In the genomic region with DNA sequence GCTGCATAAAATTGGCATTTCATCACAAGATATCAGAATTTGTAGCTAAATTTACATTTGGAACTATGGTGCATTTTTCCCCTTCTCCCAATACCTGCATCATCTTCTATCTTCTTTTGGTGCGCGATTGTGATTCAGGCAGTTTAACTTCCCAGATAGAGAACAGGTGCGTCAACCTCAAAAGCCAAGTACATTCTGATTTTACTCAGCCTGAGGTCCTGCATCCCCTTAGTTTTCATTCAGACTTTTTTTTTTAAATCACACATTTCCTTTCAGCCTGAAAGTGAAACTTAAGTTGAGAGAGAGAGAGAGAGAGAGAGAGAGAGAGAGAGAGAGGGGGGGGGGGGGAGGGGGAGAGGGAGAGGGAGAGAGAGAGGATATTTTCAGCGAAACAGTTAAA, we compare ENCODE assay signal across 9 mouse cellular contexts. TPM values are rescaled to one million over a fixed set of nuclear protein-coding genes. Genes with fewer than 3 reads are reported as not detected.
DNase-seq lines count a peak whose midpoint lies in the region; ATAC-seq and TF ChIP-seq lines count a peak whose summit lies in the region.
"Had no signal": no experiment of that assay in that cellular context is flagged by ENCODE, and none has a peak within 500 bp of the region (broad histone marks: within the 10 kb centered on the region; RNA-seq: fewer than 3 reads in every experiment).

No protein-coding gene starts in this region.

- ATAC-seq in hindbrain, embryonic 15.5 days (ENCODE audit: low FRiP score, low read depth) = no peak
- no peak for ATAC-seq in midbrain, embryonic 14.5 days (ENCODE audit: low FRiP score, low TSS enrichment)
- ATAC-seq in activated CD4-positive, CD25-positive, alpha-beta regulatory T cell, adult 4 months = no peak

- peak; percentile 14 for DNase-seq in kidney, adult 9 months
- DNase-seq in kidney, adult 8-10 months = no peak
- DNase-seq in midbrain, embryonic 14.5 days = no peak
- DNase-seq in frontal cortex, postnatal 10 days (ENCODE audit: low spot score in 2 of 2) = no peak
- no peak for DNase-seq in adrenal gland, adult 2 months

- no peaks in the 10 kb centered on the region for H3K4me1 ChIP-seq in cortical plate, adult 2 months (ENCODE audit: control insufficient read depth, insufficient read depth, low read length)
- H3K4me1 ChIP-seq in hindbrain, embryonic 15.5 days (replicated peaks) = 0 out of 2 replicates have a peak, but pooled peaks cover 4% of the 10 kb centered on the region
- no peaks in the 10 kb centered on the region for H3K4me1 ChIP-seq in midbrain, embryonic 14.5 days (ENCODE audit: control insufficient read depth, insufficient read depth, low read length)

- H3K27me3 ChIP-seq in hindbrain, embryonic 15.5 days = no peaks in the 10 kb centered on the region
- H3K27me3 ChIP-seq in midbrain, embryonic 14.5 days (ENCODE audit: control insufficient read depth, insufficient read depth, low read length) = no peaks in the 10 kb centered on the region

- no peak for TF ChIP-seq POLR2A in cortical plate, adult 2 months (IDR thresholded peaks at IDR 0.05; ENCODE audit: extremely low read depth, insufficient read depth, low read length)

- TF ChIP-seq CTCF in cortical plate, adult 2 months (IDR thresholded peaks at IDR 0.05; ENCODE audit: extremely low read depth, insufficient read depth, low read length) = no peak

- H3K4me3 ChIP-seq in cortical plate, adult 2 months (ENCODE audit: insufficient read depth, low read length) = peak overlapping the region; percentile 37; the same call in 1 of the 2 replicates
- peak overlapping the region; percentile 33 for H3K4me3 ChIP-seq in hindbrain, embryonic 15.5 days
- H3K4me3 ChIP-seq in midbrain, embryonic 14.5 days (replicated peaks; ENCODE audit: low read depth, low read length) = peak overlapping the region; percentile 3; the same call in 1 of the 2 replicates

- no peak overlapping the region for H3K27ac ChIP-seq in cortical plate, adult 2 months (ENCODE audit: insufficient read depth, low read length)
- no peak overlapping the region for H3K27ac ChIP-seq in hindbrain, embryonic 15.5 days (replicated peaks)
- H3K27ac ChIP-seq in midbrain, embryonic 14.5 days (replicated peaks; ENCODE audit: low read depth, low read length) = no peak overlapping the region

- no peaks in the 10 kb centered on the region for H3K9me3 ChIP-seq in hindbrain, embryonic 15.5 days
- H3K9me3 ChIP-seq in midbrain, embryonic 14.5 days (ENCODE audit: control insufficient read depth, low read length) = no peaks in the 10 kb centered on the region

- no peaks in the 10 kb centered on the region for H3K36me3 ChIP-seq in hindbrain, embryonic 15.5 days
- no peaks in the 10 kb centered on the region for H3K36me3 ChIP-seq in midbrain, embryonic 14.5 days (ENCODE audit: control insufficient read depth, insufficient read depth, low read length)
- H3K36me3 ChIP-seq: G1E had no signal

- H3K9ac ChIP-seq in hindbrain, embryonic 15.5 days = no peak overlapping the region
- H3K9ac ChIP-seq in midbrain, embryonic 14.5 days (replicated peaks; ENCODE audit: low read length) = no peak overlapping the region

- H3K4me2 ChIP-seq in hindbrain, embryonic 15.5 days = peak overlapping the region; percentile 55
- peak overlapping the region; percentile 53 for H3K4me2 ChIP-seq in midbrain, embryonic 14.5 days (ENCODE audit: low read length)

- 56% methylated on average over 4 of the region's 4 CpGs for WGBS in hindbrain, embryonic 15.5 days
- WGBS in midbrain, embryonic 14.5 days = 50% methylated on average over 4 of the region's 4 CpGs

RNA-seq across cellular contexts. Expression of gene Tlr3, which starts 1.2 kb away (rescaled TPM):
- polyA plus RNA-seq in cortical plate, adult 2 months (2012; rRNA removed) = 11.1 and 11.5 TPM in 2 replicates
- polyA plus RNA-seq in hindbrain, embryonic 15.5 days (2015; fragmentation: Nextera tagmentation; extraction: Ambion mirVana) = 0.74 and 1.4 TPM in 2 replicates
- 0.65 and 2.0 TPM in 2 replicates for polyA plus RNA-seq in midbrain, embryonic 14.5 days (2014; fragmentation: Nextera tagmentation; extraction: Ambion mirVana)
- under 1 TPM; 0.43 to 0.45 TPM for polyA plus RNA-seq in activated CD4-positive, CD25-positive, alpha-beta regulatory T cell, adult 4 months (2017; shearing (Covaris generic))
- total RNA-seq in adrenal gland, adult 2 months (2021) = 1 to 10 TPM; 5.9 to 6.9 TPM
- polyA plus RNA-seq in adrenal gland, adult 2 months (2012; rRNA removed) = 6.2 and 8.9 TPM in 2 replicates
- polyA plus RNA-seq: G1E had no signal

RNA-seq across cellular contexts. Expression of gene Fam149a, which starts 27.6 kb away (rescaled TPM):
- polyA plus RNA-seq in cortical plate, adult 2 months (2012; rRNA removed) = 16.4 and 17.0 TPM in 2 replicates
- 12.3 and 13.8 TPM in 2 replicates for polyA plus RNA-seq in hindbrain, embryonic 15.5 days (2015; fragmentation: Nextera tagmentation; extraction: Ambion mirVana)
- polyA plus RNA-seq in midbrain, embryonic 14.5 days (2014; fragmentation: Nextera tagmentation; extraction: Ambion mirVana) = 8.7 and 9.9 TPM in 2 replicates
- polyA plus RNA-seq in activated CD4-positive, CD25-positive, alpha-beta regulatory T cell, adult 4 months (2017; shearing (Covaris generic)) = not detected
- total RNA-seq in adrenal gland, adult 2 months (2021) = 10 to 100 TPM in 1 of 2 experiments, 1 to 10 TPM in 1; 8.6 to 12.8 TPM
- polyA plus RNA-seq in adrenal gland, adult 2 months (2012; rRNA removed) = 5.3 TPM in 2 replicates
- polyA plus RNA-seq: G1E had no signal
